Mouse (Mus musculus): ENCODE data around the gene Nkd1.

DNA sequence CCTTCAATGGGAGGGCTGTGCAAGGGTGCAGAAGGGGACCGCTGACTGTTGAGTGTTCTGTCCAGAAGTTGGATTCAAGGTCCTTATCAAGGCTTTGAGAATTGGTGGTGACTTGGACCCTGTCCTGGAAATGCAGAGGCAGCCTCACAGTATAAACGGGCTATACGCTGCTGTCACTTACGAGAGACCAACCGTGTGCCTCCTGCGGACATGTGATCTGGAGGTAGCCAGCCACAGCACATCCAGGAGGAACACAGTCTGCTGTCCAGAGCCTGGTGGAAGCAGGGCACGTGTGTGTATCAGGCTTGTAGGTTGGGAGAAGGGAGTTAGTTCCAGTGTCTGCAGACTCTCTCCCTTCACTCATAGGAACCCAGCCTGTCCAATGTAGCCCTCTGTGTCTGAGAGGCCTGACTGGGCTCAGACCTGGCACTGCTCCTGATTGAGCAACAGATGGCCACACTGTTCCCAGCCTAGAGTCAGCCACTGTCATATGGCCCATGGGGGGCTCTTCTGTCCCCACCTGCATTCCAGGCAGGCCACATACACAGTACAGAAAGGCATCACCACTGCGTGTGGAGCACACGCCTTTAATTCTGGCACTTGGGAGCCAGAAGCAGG is 21.6 kb downstream of the Nkd1 start:
- TF ChIP-seq CTCF (IDR thresholded peaks at IDR 0.05; ENCODE audit: low read depth, low read length) (no peak), POLR2AphosphoS5 (IDR thresholded peaks at IDR 0.05; ENCODE audit: insufficient replicate concordance, low read depth, low read length) (no peak), TAL1 (conservative IDR thresholded peaks at IDR 0.05; ENCODE audit: low read depth, low read length) (no peak), GATA1 (IDR thresholded peaks at IDR 0.05; ENCODE audit: borderline replicate concordance, low read length) (no peak), GATA2 (IDR thresholded peaks at IDR 0.05; ENCODE audit: borderline replicate concordance, low read depth, low read length) (no peak)
